ENCODE assay signal across 27 mouse cellular contexts in genomic region chr2:164182692-164183255, GRCm38 (mm10). TPM values are rescaled to one million over a fixed set of nuclear protein-coding genes. Genes with fewer than 3 reads are reported as not detected.
A peak's percentile ranks its signal among the peaks of the same experiment; 100 is the strongest.
DNase-seq lines count a peak whose midpoint lies in the region; ATAC-seq and TF ChIP-seq lines count a peak whose summit lies in the region.
"Had no signal": no experiment of that assay in that cellular context is flagged by ENCODE, and none has a peak within 500 bp of the region (broad histone marks: within the 10 kb centered on the region; RNA-seq: fewer than 3 reads in every experiment).

Gene Wfdc5, minus strand, starts transcription at chr2:164182742.

- H3K27me3 ChIP-seq in heart, embryonic 10.5 days (ENCODE audit: insufficient read depth, poor library complexity, severe bottlenecking), result peaks cover 44% of the 10 kb centered on the region
- no peaks in the 10 kb centered on the region for H3K27me3 ChIP-seq in lung, postnatal 0 days (replicated peaks; ENCODE audit: insufficient read depth, low read length)
- no peaks in the 10 kb centered on the region for H3K27me3 ChIP-seq in CH12.LX (replicated peaks)
- H3K27me3 ChIP-seq in stomach, embryonic 16.5 days (ENCODE audit: control insufficient read depth, insufficient read depth, low read length), result peaks cover 8% of the 10 kb centered on the region
- H3K27me3 ChIP-seq in forebrain, embryonic 10.5 days (ENCODE audit: poor library complexity, severe bottlenecking), result peaks cover 3% of the 10 kb centered on the region; the same call in 1 of the 2 replicates
- H3K27me3 ChIP-seq: Patski had no signal

- no peaks in the 10 kb centered on the region for H3K36me3 ChIP-seq in heart, embryonic 10.5 days
- no peaks in the 10 kb centered on the region for H3K36me3 ChIP-seq in lung, postnatal 0 days (ENCODE audit: insufficient read depth, low read length)
- H3K36me3 ChIP-seq in CH12.LX (replicated peaks in 1 of 2; ENCODE audit: control insufficient read depth in 1 of 2, insufficient read depth in 1 of 2, low read length in 1 of 2), result peaks cover 0 to 2% of the 10 kb centered on the region in 2 experiments
- no peaks in the 10 kb centered on the region for H3K36me3 ChIP-seq in stomach, embryonic 16.5 days (ENCODE audit: control insufficient read depth, insufficient read depth, low read length)
- no peaks in the 10 kb centered on the region for H3K36me3 ChIP-seq in forebrain, embryonic 10.5 days (replicated peaks)
- H3K36me3 ChIP-seq: embryonic facial prominence, embryonic 10.5 days; embryonic facial prominence, embryonic 12.5 days; forebrain, embryonic 12.5 days; G1E had no signal

- H3K4me3 ChIP-seq in heart, embryonic 10.5 days, result no peak within 1 kb of the TSS
- no peak within 1 kb of the TSS for H3K4me3 ChIP-seq in lung, adult 2 months (replicated peaks; ENCODE audit: extremely low read depth, low read depth, low read length)
- no peak within 1 kb of the TSS for H3K4me3 ChIP-seq in lung, postnatal 0 days (ENCODE audit: low read depth, low read length)
- no peak within 1 kb of the TSS for H3K4me3 ChIP-seq in CH12.LX (replicated peaks in 1 of 3; ENCODE audit: low read depth in 2 of 3, low read length in 2 of 3, poor library complexity in 1 of 3)
- no peak within 1 kb of the TSS for H3K4me3 ChIP-seq in stomach, embryonic 16.5 days (replicated peaks; ENCODE audit: low read length)
- no peak within 1 kb of the TSS for H3K4me3 ChIP-seq in forebrain, embryonic 10.5 days
- H3K4me3 ChIP-seq: embryonic facial prominence, embryonic 10.5 days; embryonic facial prominence, embryonic 12.5 days; forebrain, embryonic 12.5 days had no signal

- no peak for ATAC-seq in lung, postnatal 0 days
- no peak for ATAC-seq in stomach, embryonic 16.5 days (ENCODE audit: insufficient read depth, low FRiP score)
- ATAC-seq: activated CD4-positive, CD25-positive, alpha-beta regulatory T cell, adult 4 months; forebrain, embryonic 14.5 days; forebrain, embryonic 16.5 days; Patski had no signal

- TF ChIP-seq POLR2A in lung, adult 2 months (IDR thresholded peaks at IDR 0.05; ENCODE audit: borderline replicate concordance, extremely low read depth, low read depth, low read length), result no peak
- no peak for TF ChIP-seq POLR2A in CH12.LX (IDR thresholded peaks at IDR 0.05; ENCODE audit: low read depth, low read length)

- 79% methylated on average over 7 of the region's 7 CpGs for WGBS in heart, embryonic 10.5 days
- WGBS in lung, adult 2 months, result 70% methylated on average over 7 of the region's 7 CpGs
- 65% methylated on average over 7 of the region's 7 CpGs for WGBS in lung, postnatal 0 days
- 75% methylated on average over 7 of the region's 7 CpGs for WGBS in stomach, embryonic 16.5 days
- WGBS in forebrain, embryonic 10.5 days, result 77% methylated on average over 7 of the region's 7 CpGs

- H3K9ac ChIP-seq in lung, postnatal 0 days (replicated peaks; ENCODE audit: low read depth), result no peak within 1 kb of the TSS
- H3K9ac ChIP-seq in CH12.LX (ENCODE audit: insufficient read depth, low read depth), result no peak within 1 kb of the TSS
- H3K9ac ChIP-seq in stomach, embryonic 16.5 days (ENCODE audit: low read length), result no peak within 1 kb of the TSS
- H3K9ac ChIP-seq: embryonic facial prominence, embryonic 12.5 days; forebrain, embryonic 12.5 days had no signal

- dilution Hi-C loops in CH12.LX (cut with MboI; ENCODE audit: extremely low pct_ligation_motif_present, extremely low pct_unique_long_range_greater_than_20kb, low sequenced_read_pairs), result no loop called here

- in situ Hi-C loops in CH12.LX (cut with MboI; ENCODE audit: low pct_ligation_motif_present, low pct_unique_long_range_greater_than_20kb, low sequenced_read_pairs), result no loop called here

- H3K4me1 ChIP-seq in heart, embryonic 10.5 days, result 0 out of 2 replicates have a peak, but pooled peaks cover 4% of the 10 kb centered on the region
- no peaks in the 10 kb centered on the region; the same call in 1 of the 2 replicates for H3K4me1 ChIP-seq in lung, adult 2 months (ENCODE audit: control insufficient read depth, insufficient read depth, low read length)
- no peaks in the 10 kb centered on the region for H3K4me1 ChIP-seq in lung, postnatal 0 days (ENCODE audit: insufficient read depth, low read depth, low read length)
- peaks cover 6 to 26% of the 10 kb centered on the region in 2 experiments for H3K4me1 ChIP-seq in CH12.LX (ENCODE audit: control insufficient read depth in 1 of 2, insufficient read depth in 2 of 2)
- no peaks in the 10 kb centered on the region for H3K4me1 ChIP-seq in stomach, embryonic 16.5 days (ENCODE audit: control insufficient read depth, insufficient read depth, low read length)
- H3K4me1 ChIP-seq in forebrain, embryonic 10.5 days, result peaks cover 9% of the 10 kb centered on the region
- H3K4me1 ChIP-seq: embryonic facial prominence, embryonic 12.5 days had no signal

- TF ChIP-seq EP300 in lung, postnatal 0 days (IDR thresholded peaks at IDR 0.05), result no peak
- no peak for TF ChIP-seq EP300 in CH12.LX (IDR thresholded peaks at IDR 0.05; ENCODE audit: low read length)

- no peak for TF ChIP-seq RAD21 in CH12.LX (IDR thresholded peaks at IDR 0.05; ENCODE audit: low read depth, low read length)

- no peak within 1 kb of the TSS for H3K27ac ChIP-seq in heart, embryonic 10.5 days
- no peak within 1 kb of the TSS for H3K27ac ChIP-seq in lung, postnatal 0 days (ENCODE audit: low read length)
- no peak within 1 kb of the TSS for H3K27ac ChIP-seq in CH12.LX (ENCODE audit: insufficient read depth, low read depth)
- H3K27ac ChIP-seq in stomach, embryonic 16.5 days (ENCODE audit: low read length), result peak within 1 kb of the TSS; percentile 25; the same call in 1 of the 2 replicates
- H3K27ac ChIP-seq in forebrain, embryonic 10.5 days, result no peak within 1 kb of the TSS
- H3K27ac ChIP-seq: embryonic facial prominence, embryonic 10.5 days; embryonic facial prominence, embryonic 12.5 days; forebrain, embryonic 12.5 days had no signal

- no peak within 1 kb of the TSS for H3K4me2 ChIP-seq in lung, postnatal 0 days (replicated peaks; ENCODE audit: low read depth, low read length)
- no peak within 1 kb of the TSS for H3K4me2 ChIP-seq in CH12.LX (ENCODE audit: insufficient read depth, low read depth, poor library complexity, severe bottlenecking)
- H3K4me2 ChIP-seq in stomach, embryonic 16.5 days (ENCODE audit: low read depth, low read length), result no peak within 1 kb of the TSS
- H3K4me2 ChIP-seq: embryonic facial prominence, embryonic 12.5 days; forebrain, embryonic 12.5 days had no signal

- DNase-seq in heart, embryonic 10.5 days (ENCODE audit: low spot score), result peak; percentile 72
- DNase-seq in heart, adult 18-20 months, result no peak
- no peak for DNase-seq in lung, adult 2 months
- DNase-seq in lung, postnatal 0 days (ENCODE audit: low spot score), result no peak
- no peak for DNase-seq in CH12.LX (ENCODE audit: extremely low read depth)
- no peak for DNase-seq in left cerebral cortex, adult 9 months (ENCODE audit: low spot score in 2 of 2)
- no peak for DNase-seq in forebrain, embryonic 10.5 days (ENCODE audit: extremely low spot score, low spot score)
- DNase-seq: adrenal gland, adult 8-10 months; adrenal gland, postnatal 14 days; adrenal gland, postnatal 36 days; cerebellum, adult 11-12 months; cerebellum, adult 2 months; cerebellum, adult 9-10 months; cerebellum, postnatal 10 days; cerebellum, postnatal 25 days had no signal

- no peaks in the 10 kb centered on the region for H3K9me3 ChIP-seq in heart, embryonic 10.5 days
- H3K9me3 ChIP-seq in lung, postnatal 0 days (ENCODE audit: low read length), result no peaks in the 10 kb centered on the region
- no peaks in the 10 kb centered on the region for H3K9me3 ChIP-seq in CH12.LX (replicated peaks; ENCODE audit: low read length)
- no peaks in the 10 kb centered on the region for H3K9me3 ChIP-seq in stomach, embryonic 16.5 days (replicated peaks; ENCODE audit: control insufficient read depth, low read length)
- no peaks in the 10 kb centered on the region for H3K9me3 ChIP-seq in forebrain, embryonic 10.5 days
- H3K9me3 ChIP-seq: embryonic facial prominence, embryonic 10.5 days; embryonic facial prominence, embryonic 12.5 days; forebrain, embryonic 12.5 days; G1E had no signal

- no peaks in the 10 kb centered on the region for H3K79me2 ChIP-seq in CH12.LX (replicated peaks; ENCODE audit: control insufficient read depth, extremely low read depth, insufficient read depth, poor library complexity, severe bottlenecking)

- TF ChIP-seq CTCF in lung, adult 2 months (IDR thresholded peaks at IDR 0.05; ENCODE audit: insufficient read depth, low read length), result no peak
- no peak for TF ChIP-seq CTCF in lung, postnatal 0 days (IDR thresholded peaks at IDR 0.05)
- TF ChIP-seq CTCF in CH12.LX (conservative IDR thresholded peaks at IDR 0.05 in 1 of 2, IDR thresholded peaks at IDR 0.05 in 1 of 2; ENCODE audit: low read depth in 2 of 2, low read length in 2 of 2), result no peak

TF ChIP-seq in CH12.LX, 34 proteins besides CTCF, POLR2A, EP300 and RAD21 (continues in another document):
- TF ChIP-seq CHD2 (IDR thresholded peaks at IDR 0.05; ENCODE audit: low read length) (no peak), KAT2A (IDR thresholded peaks at IDR 0.05; ENCODE audit: insufficient replicate concordance, low read length) (no peak), BHLHE40 (IDR thresholded peaks at IDR 0.05; ENCODE audit: low read depth, low read length) (peak; percentile 47), MAX (IDR thresholded peaks at IDR 0.05; ENCODE audit: low read length) (no peak), CHD1 (IDR thresholded peaks at IDR 0.05; ENCODE audit: low read depth, low read length) (no peak), JUN (IDR thresholded peaks at IDR 0.05; ENCODE audit: insufficient read depth, low read depth, low read length) (no peak), IRF4 (IDR thresholded peaks at IDR 0.05; ENCODE audit: low read depth, low read length) (peak; percentile 21; the same call in 1 of the 2 replicates), MAZ (IDR thresholded peaks at IDR 0.05; ENCODE audit: low read depth, low read length) (no peak), SIN3A (IDR thresholded peaks at IDR 0.05; ENCODE audit: low read length) (no peak), TBP (conservative IDR thresholded peaks at IDR 0.05; ENCODE audit: low read depth, low read length) (no peak), RCOR1 (conservative IDR thresholded peaks at IDR 0.05; ENCODE audit: low read depth, low read length) (no peak), NELFE (IDR thresholded peaks at IDR 0.05; ENCODE audit: low read depth, low read length) (no peak), PAX5 (IDR thresholded peaks at IDR 0.05; ENCODE audit: low read length) (no peak)

RNA-seq across cellular contexts. Expression of gene Wfdc5, which starts in this region (rescaled TPM):
- polyA plus RNA-seq in heart, embryonic 10.5 days (2016; fragmentation: Nextera tagmentation; extraction: Ambion mirVana), result not detected in 2 replicates
- not detected for total RNA-seq in heart, adult 18-20 months (2021)
- 0.27 and 16.2 TPM in 2 replicates for polyA plus RNA-seq in lung, adult 2 months (2012; rRNA removed)
- polyA plus RNA-seq in lung, postnatal 0 days (2015; fragmentation: Nextera tagmentation; extraction: Ambion mirVana), result 0.15 and 0.18 TPM in 2 replicates
- total RNA-seq in CH12.LX (2012; rRNA removed) (not detected in 2 replicates), CH12.LX (2014; rRNA removed) (not detected in 2 replicates)
- polyA plus RNA-seq in CH12.LX (2012; ENCODE audit: insufficient read length, low read depth), result not detected in 2 replicates
- 11.0 and 27.7 TPM in 2 replicates for polyA plus RNA-seq in stomach, embryonic 16.5 days (2015; fragmentation: Nextera tagmentation; extraction: Ambion mirVana)
- polyA plus RNA-seq in forebrain, embryonic 10.5 days (2016; fragmentation: Nextera tagmentation; extraction: Ambion mirVana), result not detected in 2 replicates
- total RNA-seq: adrenal gland, adult 18-20 months; adrenal gland, adult 8-10 months; adrenal gland, postnatal 14 days; adrenal gland, postnatal 36 days had no signal
- polyA plus RNA-seq: activated CD4-positive, CD25-positive, alpha-beta regulatory T cell, adult 4 months; C2C12; cerebellum, adult 2 months; cortical plate, adult 2 months; embryonic facial prominence, embryonic 10.5 days; embryonic facial prominence, embryonic 12.5 days; forebrain, embryonic 12.5 days; forebrain, embryonic 14.5 days; forebrain, embryonic 16.5 days; G1E had no signal

Comparison
In these comparisons a context has a peak if more than half of its experiments do, and no peak if none do; other contexts are left out.
1. Peak in DNase-seq in heart, embryonic 10.5 days; RNA of the gene not detected or under 1 TPM.